Mouse (Mus musculus): ENCODE measurements at regions not wholly inside any gene's neighbourhood (a gene's known extent, or its start where the extent isn't known, plus 50 kb on each side); places are given as distances from the start of the nearest gene placed in this dataset.

DNA sequence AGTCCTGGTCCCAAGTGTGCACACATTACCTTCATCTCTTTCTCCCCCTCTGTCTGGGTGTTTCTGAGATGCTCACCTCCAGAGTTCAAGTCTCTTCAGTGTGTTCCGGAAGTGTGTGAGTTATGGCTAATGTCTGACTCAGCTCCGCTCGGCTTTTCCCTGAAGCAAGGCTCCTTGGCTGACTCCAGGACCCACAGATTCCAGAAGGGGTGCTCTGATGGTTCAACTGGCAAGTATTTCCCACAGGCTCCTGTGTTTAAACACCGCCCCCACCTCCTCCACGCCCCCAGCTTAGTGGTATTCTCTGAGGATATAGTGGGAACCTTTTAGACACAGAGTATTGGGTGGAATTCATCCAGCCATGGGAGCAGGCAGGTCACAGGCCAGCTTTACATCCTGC lies 441.8 kb upstream of the Tbx3 start:
- Histone ChIP-seq H3K27me3 (ENCODE audit: control insufficient read depth, insufficient read depth, low read length, poor library complexity, severe bottlenecking) (no peaks in the 10 kb centered on the region), H3K27ac (ENCODE audit: insufficient read depth, low read length) (no peak overlapping the region), H3K9me3 (replicated peaks; ENCODE audit: control insufficient read depth, insufficient read depth, low read length, poor library complexity, severe bottlenecking) (no peaks in the 10 kb centered on the region), H3K4me1 (ENCODE audit: control insufficient read depth, insufficient read depth, low read length) (no peaks in the 10 kb centered on the region), H3K9ac (ENCODE audit: low read depth, poor library complexity, severe bottlenecking) (no peak overlapping the region), H3K4me3 (ENCODE audit: low read depth, low read length) (no peak overlapping the region), H3K36me3 (ENCODE audit: control insufficient read depth, insufficient read depth, low read length, poor library complexity, severe bottlenecking) (no peaks in the 10 kb centered on the region)
- TF ChIP-seq POLR2A (IDR thresholded peaks at IDR 0.05; ENCODE audit: insufficient read depth, low read length): no peak
- TF ChIP-seq EP300 (IDR thresholded peaks at IDR 0.05; ENCODE audit: insufficient read depth, low read depth, low read length): no peak
- no peak for TF ChIP-seq CTCF (IDR thresholded peaks at IDR 0.05; ENCODE audit: low read depth, low read length)

DNA sequence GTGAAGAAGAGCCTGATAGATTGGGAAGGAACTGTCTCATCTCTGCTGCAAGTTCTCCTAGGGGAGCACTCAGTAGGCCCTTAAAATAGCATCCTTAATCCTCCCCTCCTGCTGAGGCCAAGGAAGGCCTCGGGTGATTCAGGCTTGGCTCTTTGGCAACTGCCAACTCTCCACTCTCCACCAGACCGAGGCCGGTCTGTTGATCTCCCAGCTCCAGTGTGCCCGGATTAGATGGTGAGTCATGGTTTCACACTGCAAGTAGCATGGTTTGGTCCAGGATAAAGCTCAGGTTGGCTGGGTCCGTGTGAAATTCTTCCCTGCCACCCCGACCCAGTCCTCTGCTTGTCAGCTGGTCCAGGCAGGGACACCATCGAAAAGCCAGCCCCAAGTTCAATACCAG lies 437.5 kb upstream of the Tbx3 start:
- H3K9ac ChIP-seq (ENCODE audit: low read depth, poor library complexity, severe bottlenecking): no peak overlapping the region
- H3K4me1 ChIP-seq (ENCODE audit: control insufficient read depth, insufficient read depth, low read length): no peaks in the 10 kb centered on the region
- no peak overlapping the region for H3K27ac ChIP-seq (ENCODE audit: insufficient read depth, low read length)
- H3K9me3 ChIP-seq (replicated peaks; ENCODE audit: control insufficient read depth, insufficient read depth, low read length, poor library complexity, severe bottlenecking): no peaks in the 10 kb centered on the region
- H3K36me3 ChIP-seq (ENCODE audit: control insufficient read depth, insufficient read depth, low read length, poor library complexity, severe bottlenecking): no peaks in the 10 kb centered on the region
- TF ChIP-seq EP300 (IDR thresholded peaks at IDR 0.05; ENCODE audit: insufficient read depth, low read depth, low read length) (no peak), CTCF (IDR thresholded peaks at IDR 0.05; ENCODE audit: low read depth, low read length) (no peak), POLR2A (IDR thresholded peaks at IDR 0.05; ENCODE audit: insufficient read depth, low read length) (no peak)
- no peaks in the 10 kb centered on the region for H3K27me3 ChIP-seq (ENCODE audit: control insufficient read depth, insufficient read depth, low read length, poor library complexity, severe bottlenecking)
- H3K4me3 ChIP-seq (ENCODE audit: low read depth, low read length): no peak overlapping the region

DNA sequence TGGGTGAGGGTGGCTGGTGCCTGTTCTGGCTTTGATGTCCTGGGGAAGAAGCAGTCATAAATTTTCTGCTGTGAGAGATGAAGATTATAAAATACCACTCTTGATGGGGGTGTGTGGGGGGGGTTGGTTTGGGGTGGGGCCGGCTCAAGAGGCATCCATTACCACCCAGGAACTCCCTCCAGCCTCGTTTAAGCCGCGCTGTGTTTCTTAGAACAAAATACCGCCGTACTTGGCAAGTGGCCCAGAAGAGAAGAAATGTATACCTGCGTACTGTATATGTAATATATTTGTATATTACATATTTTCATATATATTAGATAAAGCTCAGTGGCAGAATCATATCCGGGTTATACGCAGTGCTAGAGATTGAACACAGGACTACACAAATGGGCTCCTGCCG lies 434.6 kb upstream of the Tbx3 start:
- H3K27ac ChIP-seq (ENCODE audit: insufficient read depth, low read length): no peak overlapping the region
- no peaks in the 10 kb centered on the region for H3K27me3 ChIP-seq (ENCODE audit: control insufficient read depth, insufficient read depth, low read length, poor library complexity, severe bottlenecking)
- TF ChIP-seq EP300 (IDR thresholded peaks at IDR 0.05; ENCODE audit: insufficient read depth, low read depth, low read length) (no peak), CTCF (IDR thresholded peaks at IDR 0.05; ENCODE audit: low read depth, low read length) (no peak), POLR2A (IDR thresholded peaks at IDR 0.05; ENCODE audit: insufficient read depth, low read length) (no peak)

DNA sequence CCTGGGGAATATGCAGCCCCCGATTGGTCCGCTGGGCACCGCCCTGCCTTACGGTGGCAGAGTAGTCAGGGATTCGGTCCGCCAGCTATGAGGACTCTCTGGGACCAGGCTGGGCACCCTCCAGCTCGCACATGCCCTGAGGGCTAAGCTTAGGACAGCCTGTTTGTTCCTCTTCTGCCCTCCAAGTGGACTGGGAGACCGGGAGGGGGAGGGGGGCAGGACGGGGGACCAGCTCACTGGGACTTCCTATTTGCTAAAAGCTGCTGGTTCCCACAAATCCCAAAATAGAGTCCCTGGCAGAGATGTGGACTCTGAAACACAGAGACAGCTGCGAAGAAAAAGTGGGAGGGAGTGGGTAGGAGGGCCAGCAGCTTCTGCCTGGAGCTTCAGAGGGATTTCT lies 423.6 kb upstream of the Tbx3 start:
- no peak for TF ChIP-seq POLR2A (IDR thresholded peaks at IDR 0.05; ENCODE audit: insufficient read depth, low read length)
- no peak for TF ChIP-seq EP300 (IDR thresholded peaks at IDR 0.05; ENCODE audit: insufficient read depth, low read depth, low read length)
- no peak for TF ChIP-seq CTCF (IDR thresholded peaks at IDR 0.05; ENCODE audit: low read depth, low read length)
- Histone ChIP-seq H3K4me1 (ENCODE audit: control insufficient read depth, insufficient read depth, low read length) (no peaks in the 10 kb centered on the region), H3K9ac (ENCODE audit: low read depth, poor library complexity, severe bottlenecking) (no peak overlapping the region), H3K27me3 (ENCODE audit: control insufficient read depth, insufficient read depth, low read length, poor library complexity, severe bottlenecking) (no peaks in the 10 kb centered on the region), H3K36me3 (ENCODE audit: control insufficient read depth, insufficient read depth, low read length, poor library complexity, severe bottlenecking) (no peaks in the 10 kb centered on the region), H3K4me3 (ENCODE audit: low read depth, low read length) (no peak overlapping the region), H3K9me3 (replicated peaks; ENCODE audit: control insufficient read depth, insufficient read depth, low read length, poor library complexity, severe bottlenecking) (no peaks in the 10 kb centered on the region), H3K27ac (ENCODE audit: insufficient read depth, low read length) (no peak overlapping the region)

More for the DNA sequence above, 434.6 kb upstream of the Tbx3 start:
- no peaks in the 10 kb centered on the region for H3K9me3 ChIP-seq (replicated peaks; ENCODE audit: control insufficient read depth, insufficient read depth, low read length, poor library complexity, severe bottlenecking)
- no peaks in the 10 kb centered on the region for H3K36me3 ChIP-seq (ENCODE audit: control insufficient read depth, insufficient read depth, low read length, poor library complexity, severe bottlenecking)
- H3K9ac ChIP-seq (ENCODE audit: low read depth, poor library complexity, severe bottlenecking): no peak overlapping the region
- no peaks in the 10 kb centered on the region for H3K4me1 ChIP-seq (ENCODE audit: control insufficient read depth, insufficient read depth, low read length)
- no peak overlapping the region for H3K4me3 ChIP-seq (ENCODE audit: low read depth, low read length)

DNA sequence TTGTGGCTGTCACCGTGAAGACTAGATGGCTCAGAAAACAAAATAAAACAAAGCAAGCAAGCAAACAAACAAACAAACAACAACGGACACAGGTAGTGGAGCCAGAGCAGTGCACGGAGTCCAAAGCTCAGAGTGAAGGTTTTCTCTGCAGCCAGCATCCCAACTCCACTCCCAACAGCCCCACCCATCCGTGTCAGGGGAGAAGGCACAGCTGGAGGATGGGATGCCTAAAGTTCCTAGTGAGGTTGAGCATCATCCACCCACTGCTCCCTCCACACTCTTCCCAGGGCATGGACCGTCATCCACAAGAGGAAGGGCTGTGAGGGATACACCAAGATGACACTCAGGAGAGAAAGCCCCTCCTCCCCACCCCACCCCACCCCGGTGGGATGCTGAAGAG lies 421.8 kb upstream of the Tbx3 start:
- no peak overlapping the region for H3K9ac ChIP-seq (ENCODE audit: low read depth, poor library complexity, severe bottlenecking)
- no peaks in the 10 kb centered on the region for H3K36me3 ChIP-seq (ENCODE audit: control insufficient read depth, insufficient read depth, low read length, poor library complexity, severe bottlenecking)
- H3K9me3 ChIP-seq (replicated peaks; ENCODE audit: control insufficient read depth, insufficient read depth, low read length, poor library complexity, severe bottlenecking): no peaks in the 10 kb centered on the region
- H3K27ac ChIP-seq (ENCODE audit: insufficient read depth, low read length): no peak overlapping the region
- TF ChIP-seq EP300 (IDR thresholded peaks at IDR 0.05; ENCODE audit: insufficient read depth, low read depth, low read length) (no peak), CTCF (IDR thresholded peaks at IDR 0.05; ENCODE audit: low read depth, low read length) (no peak), POLR2A (IDR thresholded peaks at IDR 0.05; ENCODE audit: insufficient read depth, low read length) (no peak)
- H3K4me1 ChIP-seq (ENCODE audit: control insufficient read depth, insufficient read depth, low read length): no peaks in the 10 kb centered on the region
- no peaks in the 10 kb centered on the region for H3K27me3 ChIP-seq (ENCODE audit: control insufficient read depth, insufficient read depth, low read length, poor library complexity, severe bottlenecking)
- H3K4me3 ChIP-seq (ENCODE audit: low read depth, low read length): no peak overlapping the region

DNA sequence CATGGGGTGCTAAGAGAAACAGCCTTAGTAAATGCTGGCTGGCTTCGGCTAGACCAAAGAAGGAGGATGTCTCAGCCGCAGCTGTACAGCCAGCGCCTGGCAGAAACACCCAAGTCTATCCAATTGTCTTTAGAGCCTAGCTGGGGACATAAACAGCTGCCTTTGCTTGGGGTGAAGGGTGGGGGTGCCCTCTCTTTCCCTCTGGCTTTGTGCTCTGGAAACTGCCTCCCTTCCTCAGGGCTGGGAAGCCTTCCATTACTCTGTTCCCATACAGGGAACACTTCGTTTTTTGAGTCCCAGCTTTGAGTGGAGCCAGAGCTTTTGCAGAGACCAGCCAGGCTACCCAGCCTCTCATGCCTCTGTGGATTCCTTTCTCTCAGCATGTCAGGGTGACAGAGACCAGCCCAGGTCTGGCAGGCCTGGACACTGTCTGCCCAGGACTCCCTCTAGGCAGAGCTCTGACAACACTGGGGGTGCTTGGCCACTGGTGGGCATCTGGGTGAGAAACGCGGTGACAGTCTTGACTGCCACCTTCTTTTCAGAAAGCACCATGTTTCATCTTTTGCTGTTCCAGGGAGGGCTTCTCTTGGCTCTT lies 421.2 kb upstream of the Tbx3 start:
- Histone ChIP-seq H3K27me3 (ENCODE audit: control insufficient read depth, insufficient read depth, low read length, poor library complexity, severe bottlenecking) (no peaks in the 10 kb centered on the region), H3K4me3 (ENCODE audit: low read depth, low read length) (no peak overlapping the region), H3K9me3 (replicated peaks; ENCODE audit: control insufficient read depth, insufficient read depth, low read length, poor library complexity, severe bottlenecking) (no peaks in the 10 kb centered on the region), H3K9ac (ENCODE audit: low read depth, poor library complexity, severe bottlenecking) (no peak overlapping the region), H3K4me1 (ENCODE audit: control insufficient read depth, insufficient read depth, low read length) (no peaks in the 10 kb centered on the region), H3K27ac (ENCODE audit: insufficient read depth, low read length) (no peak overlapping the region), H3K36me3 (ENCODE audit: control insufficient read depth, insufficient read depth, low read length, poor library complexity, severe bottlenecking) (no peaks in the 10 kb centered on the region)
- no peak for TF ChIP-seq CTCF (IDR thresholded peaks at IDR 0.05; ENCODE audit: low read depth, low read length)
- no peak for TF ChIP-seq EP300 (IDR thresholded peaks at IDR 0.05; ENCODE audit: insufficient read depth, low read depth, low read length)
- TF ChIP-seq POLR2A (IDR thresholded peaks at IDR 0.05; ENCODE audit: insufficient read depth, low read length): no peak

Data from ES-Bruce4 (cell line).